Mouse (Mus musculus) heart, postnatal 14 days (tissue): ENCODE results near the gene Spock2. TPM values are rescaled to one million over a fixed set of nuclear protein-coding genes. Genes with fewer than 3 reads are reported as not detected.

Source experiments
- microRNA-seq, 2 experiments: library from miRNA; unstranded; fragments of <30 nt; microRNA quantifications; one replicate each; pipeline ENCODE4 v1.2.0; 2021 to 2022
- total RNA-seq, 2 experiments: library from RNA; stranded (reverse); gene quantifications; 2 replicates each; pipeline ENCODE4 v1.2.3; 2021

The Spock2 gene
- total RNA-seq, 2 experiments from 2014 or later = 11.5 to 18.0 TPM

Small RNA genes lying within 50 kb of the gene (microRNA-seq; reads per million reads assigned to microRNA genes)
- gene Mir6906 = 0 to 1.6 reads per million in 2 experiments

Other genes with a start within 250 kb of the Spock2 start
- 10 to 100 TPM; 34.7 to 35.7 TPM for gene Dnajb12, start 226.7 kb upstream of the Spock2 start, total RNA-seq
- 100 to 1,000 TPM; 188 to 191 TPM for gene Ddit4, start 154.4 kb upstream of the Spock2 start, total RNA-seq
- gene Ascc1, start 103.4 kb upstream of the Spock2 start, total RNA-seq = 10 to 100 TPM; 19.1 to 21.7 TPM
- gene Anapc16, start 103.1 kb upstream of the Spock2 start, total RNA-seq = 10 to 100 TPM; 64.8 to 70.1 TPM
- gene Chst3, start 113.0 kb downstream of the Spock2 start, total RNA-seq = 1 to 10 TPM; 1.2 to 1.4 TPM
- gene Psap, start 171.4 kb downstream of the Spock2 start, total RNA-seq = 100 to 1,000 TPM; 904 to 976 TPM
- gene Vsir, start 240.6 kb downstream of the Spock2 start, total RNA-seq = 10 to 100 TPM; 22.6 to 24.4 TPM